Mouse (Mus musculus) kidney, adult 8-10 months (tissue): ENCODE measurements around the gene Olfr1174-ps.

Experiments used
- DNase-seq, 2 experiments: peaks; one replicate each; pipeline ENCODE4 v3.0.0; 2022

Olfr1174-ps gene

DNA sequence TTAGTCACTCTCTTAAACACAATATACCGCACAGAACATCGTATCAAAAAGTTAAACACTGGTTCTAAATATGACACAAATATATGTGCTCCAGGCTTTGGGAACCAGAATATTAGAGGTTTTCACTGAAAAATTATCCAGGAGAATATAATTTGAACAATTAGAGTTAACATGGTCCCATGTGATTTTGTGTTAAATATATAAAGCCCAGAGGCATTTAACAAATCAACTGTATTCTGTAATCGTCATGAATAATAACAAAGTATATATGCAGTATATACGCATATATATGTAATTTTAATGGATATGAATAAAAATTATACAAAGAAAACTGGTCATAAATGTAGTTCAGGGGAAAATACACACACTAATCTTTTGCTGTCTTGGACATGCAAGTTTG lies at the start of gene Olfr1174-ps:
Gene Olfr1174-ps (minus strand): TSS at position 101 of the 400 bp plus-strand sequence.
- DNase-seq = no peak

DNA sequence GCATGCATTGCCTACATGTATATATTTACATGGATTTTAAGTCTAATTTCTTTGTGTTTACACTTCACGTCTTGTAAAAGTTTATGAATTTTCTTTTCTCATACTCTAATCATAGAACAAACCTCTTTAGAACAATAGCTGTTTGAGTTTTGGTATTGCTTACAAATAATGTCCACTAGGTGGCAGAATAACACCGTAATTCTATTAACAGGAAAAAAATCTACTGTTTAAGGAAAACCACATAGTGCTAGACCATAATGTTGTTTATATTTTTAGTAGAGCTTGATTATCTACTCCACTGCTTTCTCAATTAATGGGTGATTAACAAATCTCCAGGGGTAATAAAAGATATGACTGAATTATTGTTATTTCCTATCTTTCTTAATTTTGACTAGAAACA lies 41.4 kb upstream of the Olfr1174-ps start:
- DNase-seq = no peak

DNA sequence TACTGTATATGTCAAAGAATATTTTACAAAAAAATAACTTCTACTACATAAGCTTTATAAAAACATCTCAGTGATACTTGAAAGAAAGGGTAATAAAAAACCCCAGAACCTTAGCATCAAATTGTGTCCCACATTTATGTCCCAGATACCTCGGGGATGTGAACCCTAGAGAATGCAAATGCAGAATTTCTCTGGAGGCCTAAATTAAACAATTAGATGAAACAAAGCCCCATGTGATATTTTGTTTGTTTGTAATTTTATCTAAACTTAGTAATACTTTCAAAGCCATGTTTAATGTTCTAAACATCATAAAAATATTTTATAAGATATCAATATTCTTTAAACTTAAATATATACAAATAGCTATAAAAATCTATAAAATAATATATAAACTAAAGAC lies 31.5 kb upstream of the Olfr1174-ps start, which contains the start of gene Olfr1177-ps:
Gene Olfr1177-ps (minus strand): TSS at position 101 of the 400 bp plus-strand sequence.
- DNase-seq = no peak

DNA sequence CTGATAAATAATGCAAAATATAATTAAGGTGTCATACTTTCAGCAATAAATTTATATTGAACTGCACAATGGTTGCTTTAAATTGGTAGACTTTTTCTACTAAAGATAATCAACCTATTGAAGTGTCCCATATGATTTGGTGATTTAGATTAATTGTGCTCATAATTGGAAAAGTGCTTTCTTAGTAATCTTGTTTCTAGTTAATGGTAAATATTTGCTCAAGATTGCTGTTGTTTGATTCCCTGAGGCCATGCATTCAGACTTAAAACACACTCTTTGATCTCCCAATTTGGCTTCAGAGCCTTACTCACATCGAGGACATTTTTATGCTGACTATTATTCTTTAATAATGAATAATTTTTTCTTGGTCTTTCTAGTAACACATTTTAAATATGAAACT lies 21.5 kb upstream of the Olfr1174-ps start, which contains the start of gene Olfr1176:
Gene Olfr1176 (plus strand): TSS at position 301 of the 400 bp plus-strand sequence.
- no peak for DNase-seq

DNA sequence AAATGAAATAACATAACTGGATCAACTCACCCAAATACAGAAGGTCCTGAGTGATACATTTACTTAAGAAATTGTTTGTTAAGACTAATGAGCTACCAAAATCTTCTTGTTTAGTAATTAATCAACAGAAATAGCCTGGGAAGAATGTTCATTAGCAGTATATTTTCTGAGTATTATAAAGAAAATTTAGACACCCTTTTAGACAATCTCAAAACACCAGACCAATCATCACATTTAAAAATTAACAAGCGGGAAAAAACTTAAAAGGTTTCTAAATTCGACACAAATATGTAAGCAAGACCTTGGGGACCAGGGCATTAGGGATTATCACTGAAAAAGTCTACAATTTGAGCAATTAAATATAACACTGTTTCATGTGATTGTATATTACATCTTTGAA lies 12.2 kb upstream of the Olfr1174-ps start, which contains the start of gene Olfr1175-ps:
Gene Olfr1175-ps (minus strand): TSS at position 101 of the 400 bp plus-strand sequence.
- DNase-seq = no peak

DNA sequence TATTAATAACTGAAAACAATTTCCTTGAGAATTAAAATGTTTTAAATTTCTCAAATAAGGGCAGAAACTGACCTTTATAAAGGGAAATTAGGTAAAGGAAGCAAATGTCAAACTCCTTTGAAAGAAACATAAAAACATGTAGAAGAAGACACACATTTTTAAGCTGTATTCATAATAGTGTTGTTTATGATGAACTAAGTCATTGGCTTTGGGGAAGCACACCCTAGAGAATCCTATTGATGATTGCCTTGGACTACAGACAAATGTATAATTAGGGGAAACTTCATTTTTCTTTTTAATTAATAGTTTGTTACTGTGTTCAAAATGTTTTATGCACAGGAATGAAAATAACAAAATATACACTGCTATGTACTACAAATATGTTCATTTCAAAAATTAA lies 35.2 kb downstream of the Olfr1174-ps start, which contains the start of gene Olfr1173:
Gene Olfr1173 (minus strand): TSS at position 101 of the 400 bp plus-strand sequence.
- no peak for DNase-seq
